Mouse (Mus musculus): ENCODE data around the gene Akr1d1. TPM values are rescaled to one million over a fixed set of nuclear protein-coding genes. Genes with fewer than 3 reads are reported as not detected.

Gene Akr1d1
- polyA plus RNA-seq (2015; fragmentation: Illumina TruSeq; extraction: RNeasy Lipid Tissue Mini Kit (QIAGEN cat#74804); ENCODE audit: insufficient read depth, low read depth, low replicate concordance) = not detected

DNA sequence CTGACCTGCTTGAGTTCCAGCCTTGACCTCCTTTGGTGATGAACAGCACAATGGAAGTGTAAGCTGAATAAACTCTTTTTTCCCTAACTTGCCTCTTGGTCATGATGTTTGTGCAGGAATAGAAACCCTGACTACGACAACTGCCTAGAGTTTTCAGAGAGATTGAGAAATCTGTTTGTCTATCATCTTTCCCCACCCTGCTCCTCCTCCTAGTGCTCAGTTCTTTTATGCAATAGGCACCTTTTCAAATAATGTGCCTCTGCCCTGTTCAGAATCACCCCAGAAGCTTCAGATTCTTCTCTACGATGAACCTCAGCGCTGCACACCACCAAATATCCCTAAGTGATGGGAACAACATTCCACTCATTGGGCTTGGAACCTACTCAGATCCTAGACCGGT is at the start of gene Akr1d1:
TSS of gene Akr1d1 (plus strand) at position 234 of the 400 bp plus-strand sequence.

Other genes with a start within 250 kb of the Akr1d1 start
- gene Dgki, start 230.0 kb upstream of the Akr1d1 start, polyA plus RNA-seq (2015; fragmentation: Illumina TruSeq; extraction: RNeasy Lipid Tissue Mini Kit (QIAGEN cat#74804); ENCODE audit: insufficient read depth, low read depth, low replicate concordance) = not detected
- 9.8 TPM for gene Creb3l2, start 88.0 kb upstream of the Akr1d1 start, polyA plus RNA-seq (2015; fragmentation: Illumina TruSeq; extraction: RNeasy Lipid Tissue Mini Kit (QIAGEN cat#74804); ENCODE audit: insufficient read depth, low read depth, low replicate concordance)

Measured in pancreas, adult 10 weeks (tissue).